In genomic region chr5:64701780-64702231, GRCm38 (mm10) we compare ENCODE assay signal across 8 mouse cellular contexts.
DNase-seq lines count a peak whose midpoint lies in the region; ATAC-seq and TF ChIP-seq lines count a peak whose summit lies in the region.

No protein-coding gene starts in this region.

- H3K27ac ChIP-seq in hindbrain, embryonic 11.5 days (ENCODE audit: low read depth, low read length) = peak overlapping the region; percentile 64
- H3K27ac ChIP-seq in lung, embryonic 14.5 days (ENCODE audit: low read depth) = peak overlapping the region; percentile 92
- H3K27ac ChIP-seq in neural tube, embryonic 15.5 days (replicated peaks) = peak overlapping the region; percentile 67

- 23% methylated on average over 7 of the region's 7 CpGs for WGBS in hindbrain, embryonic 11.5 days
- 11% methylated on average over 7 of the region's 7 CpGs for WGBS in lung, embryonic 14.5 days
- 19% methylated on average over 7 of the region's 7 CpGs for WGBS in neural tube, embryonic 15.5 days

- H3K9me3 ChIP-seq in hindbrain, embryonic 11.5 days (ENCODE audit: control insufficient read depth, low read length) = no peaks in the 10 kb centered on the region
- no peaks in the 10 kb centered on the region for H3K9me3 ChIP-seq in lung, embryonic 14.5 days (ENCODE audit: low read depth, low read length)
- H3K9me3 ChIP-seq in neural tube, embryonic 15.5 days (replicated peaks) = no peaks in the 10 kb centered on the region

- H3K4me1 ChIP-seq in hindbrain, embryonic 11.5 days (replicated peaks; ENCODE audit: control insufficient read depth, insufficient read depth, low read length) = peaks cover 4% of the 10 kb centered on the region
- peaks cover 40% of the 10 kb centered on the region for H3K4me1 ChIP-seq in lung, embryonic 14.5 days (ENCODE audit: insufficient read depth)
- H3K4me1 ChIP-seq in neural tube, embryonic 15.5 days = peaks cover 28% of the 10 kb centered on the region

- no peaks in the 10 kb centered on the region for H3K27me3 ChIP-seq in hindbrain, embryonic 11.5 days (ENCODE audit: control insufficient read depth, insufficient read depth, low read length)
- no peaks in the 10 kb centered on the region for H3K27me3 ChIP-seq in lung, embryonic 14.5 days (ENCODE audit: insufficient read depth, low read length)
- no peaks in the 10 kb centered on the region for H3K27me3 ChIP-seq in neural tube, embryonic 15.5 days (replicated peaks)

- no peak for TF ChIP-seq CTCF in lung, embryonic 14.5 days (IDR thresholded peaks at IDR 0.05; ENCODE audit: low read depth)

- ATAC-seq in hindbrain, embryonic 11.5 days (ENCODE audit: low FRiP score) = peak; percentile 25; the same call in 1 of the 2 replicates
- ATAC-seq in lung, embryonic 14.5 days (ENCODE audit: insufficient read depth) = peak; percentile 59
- ATAC-seq in neural tube, embryonic 15.5 days (ENCODE audit: low FRiP score) = peak; percentile 68

- no peak overlapping the region for H3K4me2 ChIP-seq in hindbrain, embryonic 11.5 days (replicated peaks; ENCODE audit: low read depth, low read length)
- H3K4me2 ChIP-seq in lung, embryonic 14.5 days = peak overlapping the region; percentile 28
- 0 out of 2 replicates have a peak overlapping the region, but pooled peaks have one; percentile 19 for H3K4me2 ChIP-seq in neural tube, embryonic 15.5 days

- H3K36me3 ChIP-seq in hindbrain, embryonic 11.5 days (ENCODE audit: control insufficient read depth, insufficient read depth, low read length) = no peaks in the 10 kb centered on the region
- H3K36me3 ChIP-seq in lung, embryonic 14.5 days (ENCODE audit: insufficient read depth) = no peaks in the 10 kb centered on the region
- no peaks in the 10 kb centered on the region for H3K36me3 ChIP-seq in neural tube, embryonic 15.5 days

- H3K4me3 ChIP-seq in hindbrain, embryonic 11.5 days (ENCODE audit: low read depth, low read length) = no peak overlapping the region
- no peak overlapping the region for H3K4me3 ChIP-seq in lung, embryonic 14.5 days (ENCODE audit: low read depth, low read length)
- H3K4me3 ChIP-seq in neural tube, embryonic 15.5 days (replicated peaks) = no peak overlapping the region

- peak overlapping the region; percentile 24; the same call in 1 of the 2 replicates for H3K9ac ChIP-seq in hindbrain, embryonic 11.5 days (ENCODE audit: low read depth, low read length)
- H3K9ac ChIP-seq in lung, embryonic 14.5 days = no peak overlapping the region
- H3K9ac ChIP-seq in neural tube, embryonic 15.5 days (replicated peaks) = no peak overlapping the region

- peak; percentile 86 for DNase-seq in ZHBTc4 (ENCODE audit: low read depth, low spot score)
- peak; percentile 44 to 55 for DNase-seq in cerebellum, postnatal 36 days
- peak; percentile 29 to 38 for DNase-seq in frontal cortex, postnatal 25 days (ENCODE audit: low spot score in 2 of 2)
- peak; percentile 53 for DNase-seq in hindbrain, embryonic 11.5 days (ENCODE audit: low spot score)
- DNase-seq in layer of hippocampus, adult 9-11 months = peak; percentile 85
- peak; percentile 82 for DNase-seq in lung, embryonic 14.5 days
- DNase-seq in c-Kit-positive CD71-positive TER-119-positive erythroid progenitor cells, embryonic 14.5 days (ENCODE audit: low spot score) = no peak
